Mouse (Mus musculus) heart, postnatal 0 days (tissue): ENCODE measurements around the gene Mark3.

Experiments
- CTCF ChIP-seq: IDR thresholded peaks from 2 replicates; pipeline ENCODE4 v1.5.1; 2016; ENCODE audit warnings: antibody characterized with exemption, control low read depth, low read depth
- EP300 ChIP-seq: IDR thresholded peaks from 2 replicates; pipeline ENCODE4 v1.6.1; 2016; ENCODE audit warnings: antibody characterized with exemption, low read depth

GRCm38 (mm10) chr12:111603871-111604270 is 29.5 kb downstream of the Mark3 start:
- TF ChIP-seq CTCF (no peak), EP300 (no peak)
